Mouse (Mus musculus) urinary bladder, postnatal 36 days (tissue): ENCODE results near the gene Art3.

ENCODE experiments used
- DNase-seq, 2 experiments: peaks; one replicate each; pipeline ENCODE4 v3.0.0; 2022; ENCODE audit warnings: low spot score in 2 of 2, mixed read lengths in 1 of 2

The Art3 gene

DNA sequence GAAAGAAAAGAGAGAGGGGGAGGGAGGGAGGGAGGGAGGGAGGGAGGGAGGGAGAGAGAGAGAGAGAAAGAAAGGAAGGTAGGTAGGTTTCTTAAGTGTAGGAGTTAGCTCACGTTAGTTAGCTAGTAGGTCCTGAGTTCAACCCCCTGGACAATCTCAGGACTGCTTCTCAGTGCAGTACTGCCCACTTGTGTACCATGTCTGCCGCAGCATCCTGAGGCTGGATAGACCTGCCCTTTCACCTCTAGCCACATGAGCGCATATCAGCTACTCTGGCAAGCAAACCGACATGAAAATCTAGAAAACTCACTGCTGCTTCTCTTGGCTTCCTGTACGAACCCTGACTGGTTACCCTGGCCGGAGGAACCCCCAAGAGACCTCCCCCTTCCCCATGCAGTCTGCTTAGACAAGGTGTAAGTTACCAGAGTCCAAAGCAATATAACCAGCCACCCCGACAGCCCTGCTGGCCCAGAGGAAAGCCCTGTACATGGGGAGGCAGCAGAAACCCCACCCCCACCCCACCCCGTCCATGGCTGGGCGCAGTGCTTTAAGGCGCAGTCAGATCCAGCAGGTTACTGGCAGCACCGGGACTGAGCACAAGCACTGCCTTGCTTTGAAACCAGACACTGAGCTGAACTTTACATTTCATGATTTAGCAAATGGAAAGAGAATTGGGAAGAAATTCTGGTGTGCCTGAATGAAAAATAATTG lies 81.8 kb downstream of the Art3 start:
- DNase-seq, result no peak

DNA sequence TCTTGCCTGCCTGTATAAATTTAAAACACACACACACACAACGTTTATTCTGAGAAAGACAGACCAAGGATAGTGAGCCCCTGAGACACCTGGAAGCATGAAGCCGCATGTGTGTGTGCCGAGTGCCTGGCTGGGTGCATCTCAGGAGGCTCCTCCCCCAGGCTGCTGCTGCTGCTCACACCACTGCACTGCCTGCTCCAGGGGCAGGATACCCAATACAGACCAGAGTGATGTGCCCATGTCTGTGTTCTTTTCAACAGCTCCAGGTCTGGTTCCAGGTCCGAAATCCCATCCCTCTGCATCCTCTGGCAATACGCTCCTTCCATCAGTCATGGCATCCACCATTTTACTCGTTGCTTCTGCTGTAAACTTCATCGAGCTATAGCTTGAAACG lies 82.4 kb downstream of the Art3 start:
- DNase-seq, result no peak

DNA sequence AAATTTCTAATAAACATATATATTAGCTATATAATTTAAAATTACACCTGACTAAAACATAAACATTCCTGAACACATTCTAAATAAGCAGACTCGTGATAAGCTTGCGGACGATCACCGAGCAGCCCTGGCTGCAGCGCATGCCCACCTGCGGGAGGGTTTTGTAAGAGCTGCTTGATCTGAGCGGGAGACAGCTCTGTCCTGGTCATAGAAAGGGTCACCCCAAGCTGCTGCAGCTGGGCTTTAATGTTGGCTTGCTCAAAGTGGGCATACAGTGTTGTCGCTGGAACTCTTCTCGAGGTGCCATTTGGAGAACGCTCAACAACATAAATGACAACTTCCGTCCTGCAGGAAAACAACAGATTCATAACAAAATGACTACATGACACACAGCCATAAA lies 92.5 kb downstream of the Art3 start:
- no peak for DNase-seq

DNA sequence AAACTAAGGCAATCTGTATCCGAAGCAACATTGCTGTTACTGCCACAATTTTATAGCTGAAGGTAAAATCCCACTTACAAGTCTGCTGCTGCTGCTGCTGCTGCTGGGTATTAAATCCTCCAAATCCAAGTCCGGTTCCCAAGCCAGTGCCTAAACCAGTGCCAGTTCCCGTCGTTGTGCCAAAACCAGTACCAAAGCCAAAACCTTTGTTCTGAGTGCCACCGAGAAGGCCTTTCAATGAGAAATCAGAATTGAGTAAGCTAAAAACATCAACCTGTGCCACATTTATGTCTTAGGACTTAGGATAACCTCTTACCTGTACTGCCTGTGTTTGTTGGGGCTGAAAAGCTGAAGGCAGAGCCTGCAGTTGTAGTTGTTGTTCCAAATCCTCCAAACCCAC lies 99.1 kb downstream of the Art3 start:
- peak in 1 of 2 experiments; percentile 38 for DNase-seq

DNA sequence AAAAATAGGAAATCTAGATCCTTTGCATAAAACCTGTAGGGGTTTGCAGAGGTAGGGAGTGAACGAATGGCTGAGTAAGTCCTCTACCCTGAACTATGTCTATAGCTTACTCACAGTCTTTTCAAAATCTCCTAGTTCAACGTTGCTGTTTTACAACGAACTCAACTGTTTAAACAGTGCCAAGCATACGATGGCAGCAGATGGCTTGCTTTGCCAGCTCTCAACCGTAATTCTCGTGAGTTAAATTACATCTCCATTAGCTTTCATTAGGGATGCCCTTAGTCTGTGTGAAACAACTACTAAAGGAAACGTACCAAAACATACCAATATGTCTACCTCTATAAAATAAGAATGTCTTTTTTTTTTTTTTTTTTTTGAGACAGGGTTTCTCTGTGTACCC lies 100.0 kb downstream of the Art3 start:
- DNase-seq, result no peak

DNA sequence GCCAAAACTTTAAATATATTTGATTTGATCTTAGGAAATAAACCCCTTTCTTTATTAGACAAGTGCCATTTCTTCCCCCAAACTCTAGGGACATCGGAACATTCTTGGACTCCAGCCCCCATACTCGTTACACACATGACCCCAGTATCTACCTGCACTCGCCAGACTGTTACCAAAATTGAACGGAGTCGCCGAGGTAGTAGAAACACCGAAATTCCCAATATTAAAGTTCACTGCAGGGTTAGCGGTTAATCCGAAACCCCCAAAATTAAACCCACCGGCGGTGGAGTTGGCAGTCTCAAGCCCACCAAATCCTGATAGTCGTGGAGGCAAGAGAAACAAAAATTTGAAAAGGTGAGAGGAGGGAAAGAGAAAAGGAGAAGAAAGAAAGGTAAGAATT lies 102.4 kb downstream of the Art3 start:
- DNase-seq, result no peak

DNA sequence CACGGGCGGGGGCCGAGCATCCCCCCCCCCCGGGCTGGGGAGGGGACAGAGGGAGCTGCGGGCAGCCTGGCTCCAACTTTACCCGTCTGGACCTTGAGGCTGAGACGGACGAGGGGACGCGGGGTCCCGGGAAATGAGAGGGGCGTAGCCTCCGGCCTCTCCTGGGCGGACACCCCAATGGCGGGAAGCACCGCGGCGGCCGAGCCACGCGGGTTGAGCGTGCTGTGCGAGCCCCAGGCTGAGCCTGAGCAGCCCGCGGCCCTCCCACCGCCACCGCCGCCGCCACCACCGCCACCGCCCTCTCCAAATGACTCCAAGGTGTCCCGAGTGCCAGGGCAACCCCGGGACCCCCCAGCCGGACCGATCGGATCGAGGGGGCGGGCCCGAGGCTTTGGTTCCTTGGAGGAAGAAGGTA lies 103.0 kb downstream of the Art3 start:
- DNase-seq, result no peak

DNA sequence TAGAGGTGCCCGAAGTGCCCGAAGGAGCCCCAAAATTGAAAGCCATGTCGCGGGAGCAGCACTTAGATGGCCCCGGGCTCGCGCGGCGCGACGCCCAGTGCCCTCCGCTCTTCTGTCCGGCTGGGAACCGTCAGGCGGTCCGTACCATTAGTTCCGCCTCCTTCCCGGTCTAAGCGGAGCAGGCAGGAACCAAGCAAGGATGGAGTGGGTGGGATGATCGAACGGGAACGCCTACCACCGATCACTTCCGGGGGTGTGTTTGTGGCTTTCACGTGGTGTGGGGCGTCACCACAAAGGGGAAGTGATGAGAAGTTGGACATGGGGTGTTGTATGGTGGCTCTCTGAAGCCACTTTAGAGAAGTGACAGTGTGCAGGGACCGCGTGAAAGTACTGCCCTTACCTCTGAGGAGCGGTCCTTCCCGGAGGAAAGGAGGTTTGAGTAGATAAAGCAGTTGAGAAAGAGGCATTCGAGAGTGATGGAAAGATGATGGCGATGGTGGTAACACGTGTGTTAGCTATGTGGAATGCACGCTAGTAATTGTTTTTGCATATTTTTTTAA lies 103.5 kb downstream of the Art3 start, which contains the start of gene Nup54:
Gene Nup54 (minus strand): TSS at position 195 of the 560 bp plus-strand sequence.
- peak; percentile 96 to 97 for DNase-seq

DNA sequence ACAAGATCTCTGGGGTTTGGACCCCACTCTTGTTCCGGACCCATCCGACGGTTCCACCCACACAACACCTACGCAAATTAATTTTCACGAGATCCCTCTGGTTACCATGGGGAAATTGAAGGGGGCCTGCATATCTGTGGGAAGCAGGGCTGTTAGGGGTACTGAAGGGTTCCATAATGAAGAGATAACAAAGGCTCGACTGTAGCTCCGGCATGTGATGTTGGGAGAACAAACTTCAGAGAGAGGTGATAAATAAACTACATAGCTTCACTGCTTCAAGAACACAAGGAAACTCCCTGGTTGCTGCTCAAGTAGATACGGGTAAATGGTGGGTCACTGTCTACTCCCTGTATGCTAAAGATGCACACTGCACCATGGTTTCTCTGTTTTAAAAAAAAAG lies 106.9 kb downstream of the Art3 start:
- DNase-seq, result no peak

DNA sequence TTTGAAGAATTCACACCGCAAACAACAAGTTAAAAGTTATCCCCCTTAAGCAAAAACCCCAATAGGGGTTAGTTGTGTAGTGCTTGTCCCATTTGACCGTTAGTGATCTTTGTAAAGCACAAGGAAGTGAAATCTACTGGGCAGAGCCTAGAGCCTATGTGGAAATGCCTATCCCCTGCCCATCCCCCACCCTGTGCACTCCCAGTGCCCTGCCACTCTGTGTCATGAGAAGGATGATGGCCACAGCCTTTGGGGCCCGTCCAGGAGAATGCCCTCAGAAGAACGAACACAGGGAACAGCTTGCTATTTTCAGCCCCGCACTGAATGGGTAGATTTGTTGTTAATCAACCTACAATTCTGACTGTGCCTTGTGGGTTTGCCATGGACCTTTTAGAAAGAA lies 109.9 kb downstream of the Art3 start:
- peak in 1 of 2 experiments; percentile 44 for DNase-seq

DNA sequence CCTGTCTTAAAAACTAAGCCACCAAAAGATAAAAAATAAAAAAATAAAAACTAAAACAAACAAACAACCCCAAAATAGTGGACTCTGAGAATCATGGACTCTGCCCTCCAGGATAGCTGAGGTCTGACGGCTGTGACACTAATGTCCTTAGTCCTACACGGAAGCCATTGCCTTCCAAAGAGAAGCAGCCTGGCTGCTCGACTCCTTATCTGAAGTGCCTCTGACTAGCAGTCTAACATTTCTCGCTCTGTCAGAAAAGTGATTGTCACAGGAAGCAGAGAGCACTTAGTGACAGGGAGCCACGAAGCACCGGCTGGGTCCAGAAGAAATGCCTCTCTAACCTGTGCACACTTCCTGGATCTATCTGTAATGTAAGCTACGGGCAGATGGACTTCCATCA lies 111.3 kb downstream of the Art3 start:
- DNase-seq, result no peak

DNA sequence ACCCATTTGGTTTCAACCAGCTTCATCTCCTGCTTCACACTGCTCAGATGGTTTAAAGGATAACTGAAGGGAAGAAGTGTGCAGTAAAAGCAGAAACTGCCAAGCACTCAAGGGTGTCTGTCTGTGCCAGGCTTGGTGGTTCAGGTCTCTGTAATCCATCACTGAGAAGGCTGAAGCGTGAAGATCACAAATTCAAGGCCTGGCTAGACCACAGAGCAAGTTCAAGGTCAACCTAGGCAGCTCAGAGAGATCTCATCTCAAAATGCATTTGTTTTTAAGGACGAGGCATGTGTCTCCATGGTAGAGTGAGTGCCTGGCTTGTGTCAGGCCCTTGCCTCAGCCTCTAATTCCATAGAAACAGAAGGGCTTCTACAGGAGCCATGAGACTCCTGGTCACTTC lies 113.4 kb downstream of the Art3 start:
- DNase-seq, result no peak

DNA sequence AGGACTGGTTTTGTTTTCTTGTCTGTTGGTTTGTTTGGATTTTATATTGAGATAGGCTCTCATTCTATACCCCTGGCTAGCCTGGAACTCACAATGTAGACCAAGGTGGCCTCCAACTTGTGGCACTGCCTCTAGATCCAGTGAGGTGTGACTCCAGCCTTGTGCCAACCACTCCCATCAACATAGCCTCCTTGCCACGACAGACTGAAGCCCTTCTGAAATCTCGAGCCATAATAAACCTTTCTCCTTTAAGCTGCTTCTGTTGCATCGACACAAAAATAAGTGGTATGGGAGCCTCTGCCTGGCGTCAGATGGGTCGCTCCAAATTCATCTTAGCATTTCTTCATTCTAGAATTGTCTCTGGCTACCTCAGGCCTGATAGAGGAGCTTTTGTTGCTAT lies 115.1 kb downstream of the Art3 start:
- DNase-seq, result no peak

DNA sequence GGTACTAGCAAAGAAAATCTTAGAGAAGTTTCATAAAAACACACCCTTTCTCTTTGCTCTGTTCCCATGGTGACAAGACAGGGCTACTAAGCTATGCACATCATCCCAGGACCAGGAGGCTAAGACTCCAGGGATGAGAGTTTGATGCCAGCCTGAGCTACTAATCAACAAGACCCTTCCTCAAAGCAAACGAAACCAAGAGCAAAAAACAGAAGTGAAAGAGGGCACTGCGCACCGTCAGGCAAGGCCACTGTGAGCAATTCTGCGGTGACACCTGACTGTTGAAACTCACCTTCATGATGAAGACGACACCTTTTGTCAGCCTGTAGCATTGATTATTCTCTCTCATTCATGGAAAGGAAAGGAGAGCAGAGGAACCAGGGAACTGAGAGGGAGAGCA lies 121.2 kb downstream of the Art3 start:
- no peak for DNase-seq

DNA sequence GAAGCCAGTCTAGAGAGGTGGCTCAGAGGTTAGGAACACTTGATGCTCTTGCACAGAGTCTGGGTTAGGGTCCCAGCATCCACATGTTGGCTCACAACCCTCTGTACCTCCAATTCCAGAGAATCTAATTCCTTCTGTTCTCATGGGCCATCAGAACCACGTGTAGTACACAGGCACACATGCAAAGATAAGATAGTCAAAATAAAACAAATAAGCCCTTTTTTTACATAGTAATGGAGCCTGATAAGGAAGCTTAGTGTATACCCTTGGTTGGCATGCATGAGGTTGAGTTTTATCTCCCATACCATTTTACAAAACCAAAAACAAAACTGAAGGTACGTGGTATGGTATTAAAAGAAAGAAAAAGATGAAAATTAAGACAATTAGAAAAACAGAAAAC lies 125.8 kb downstream of the Art3 start:
- no peak for DNase-seq

DNA sequence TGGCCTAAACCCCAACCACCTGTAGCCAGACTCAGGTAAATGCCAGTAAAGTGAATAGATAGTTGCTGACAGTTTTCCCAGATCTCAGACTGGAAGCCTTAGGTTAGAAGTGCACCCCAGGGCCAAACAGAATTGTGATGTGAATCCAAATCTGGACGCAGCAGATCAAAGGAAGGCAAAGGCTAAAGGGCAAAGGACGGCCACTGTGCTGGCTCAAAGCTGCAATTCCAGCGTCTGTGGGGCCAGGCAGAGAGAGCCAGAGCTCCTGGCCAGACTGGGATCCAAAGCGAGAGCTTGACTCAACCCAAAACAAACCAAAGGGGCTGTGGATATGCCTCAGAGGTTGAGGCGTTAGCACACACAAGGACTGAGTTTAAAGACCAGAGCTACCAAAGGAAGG lies 127.1 kb downstream of the Art3 start:
- DNase-seq, result no peak

DNA sequence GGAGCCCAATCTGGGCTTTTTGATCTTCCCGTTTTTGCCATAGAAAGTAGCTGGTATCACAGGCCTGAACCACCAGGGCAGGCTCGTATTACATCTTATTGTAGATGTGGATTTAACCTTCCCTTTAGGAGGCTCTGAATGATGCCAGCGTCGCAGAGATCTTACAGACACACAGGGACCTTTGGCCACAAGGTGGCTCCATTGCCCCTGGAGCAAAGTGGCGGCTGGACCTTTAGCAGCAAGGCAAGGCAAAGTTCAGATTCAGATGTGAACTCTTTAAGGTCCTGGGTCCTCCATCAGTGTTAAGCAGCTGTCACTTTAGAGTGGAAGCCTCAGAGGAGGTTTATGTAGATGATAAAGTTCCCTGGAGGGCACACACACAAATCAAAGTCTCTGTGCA lies 129.7 kb downstream of the Art3 start:
- peak; percentile 65 to 66 for DNase-seq
